Mouse (Mus musculus) retina, embryonic 14.5 days (tissue): ENCODE data around the gene Cpxm1.

ENCODE experiments used
- DNase-seq: peaks from one replicate; pipeline ENCODE4 v3.0.0-alpha.2; 2015; ENCODE audit warnings: low spot score

Cpxm1 gene

GRCm38 (mm10) chr2:130397186-130397985, at the start of gene Cpxm1:
Cpxm1 (minus strand) TSS chr2:130397574.
- peak; percentile 67 for DNase-seq

- DNase-seq = no peak
These were observed 44.8 kb upstream of the Cpxm1 start for GRCm38 (mm10) chr2:130442162-130442561.

GRCm38 (mm10) chr2:130439840-130440480, 42.6 kb upstream of the Cpxm1 start:
- DNase-seq = no peak

GRCm38 (mm10) chr2:130438861-130439260, 41.5 kb upstream of the Cpxm1 start:
- no peak for DNase-seq

- no peak for DNase-seq
These were observed 39.4 kb upstream of the Cpxm1 start for GRCm38 (mm10) chr2:130436769-130437168.

- peak; percentile 82 for DNase-seq
These were observed 35.8 kb upstream of the Cpxm1 start for GRCm38 (mm10) chr2:130433152-130433551.

- no peak for DNase-seq
These were observed 34.8 kb upstream of the Cpxm1 start for GRCm38 (mm10) chr2:130432157-130432556.

- no peak for DNase-seq
These were observed 33.1 kb upstream of the Cpxm1 start for GRCm38 (mm10) chr2:130430484-130430883.

GRCm38 (mm10) chr2:130429851-130430250, 32.5 kb upstream of the Cpxm1 start:
- DNase-seq = no peak

GRCm38 (mm10) chr2:130425112-130425511, 27.7 kb upstream of the Cpxm1 start:
- peak; percentile 27 for DNase-seq

GRCm38 (mm10) chr2:130424126-130424853, 26.9 kb upstream of the Cpxm1 start, which contains the start of the genes Vps16 and Pced1a:
Vps16 (plus strand) TSS chr2:130424339.
Pced1a (minus strand) TSS chr2:130424701.
- DNase-seq = peak; percentile 93

GRCm38 (mm10) chr2:130423397-130424125, 26.2 kb upstream of the Cpxm1 start:
- peak; percentile 84 for DNase-seq

- DNase-seq = no peak
These were observed 24.6 kb upstream of the Cpxm1 start for GRCm38 (mm10) chr2:130421781-130422620.

- DNase-seq = no peak
These were observed 16.9 kb upstream of the Cpxm1 start for GRCm38 (mm10) chr2:130414094-130414856.

- no peak for DNase-seq
These were observed 15.4 kb upstream of the Cpxm1 start for GRCm38 (mm10) chr2:130412775-130413174.

- DNase-seq = peak; percentile 94
These were observed 14.5 kb upstream of the Cpxm1 start for GRCm38 (mm10) chr2:130411558-130412495.

- DNase-seq = peak; percentile 53
These were observed 10.8 kb upstream of the Cpxm1 start for GRCm38 (mm10) chr2:130408194-130408593.

GRCm38 (mm10) chr2:130406178-130406577, 8.8 kb upstream of the Cpxm1 start, which contains the start of gene Tmem239:
Tmem239 (plus strand) TSS chr2:130406478.
- DNase-seq = no peak

GRCm38 (mm10) chr2:130404939-130405338, 7.6 kb upstream of the Cpxm1 start, which contains the start of the genes Gm28372 and 1700020A23Rik:
Gm28372 (plus strand) TSS chr2:130405239.
1700020A23Rik (plus strand) TSS chr2:130405259.
- no peak for DNase-seq
